Mouse (Mus musculus) stomach, postnatal 0 days (tissue): ENCODE measurements at regions not wholly inside any gene's neighbourhood (a gene's known extent, or its start where the extent isn't known, plus 50 kb on each side); places are given as distances from the start of the nearest gene placed in this dataset.

Source experiments
- CTCF ChIP-seq: IDR thresholded peaks from 2 replicates; pipeline ENCODE4 v1.5.1; 2016; ENCODE audit warnings: antibody characterized with exemption, low read depth, mild to moderate bottlenecking, moderate library complexity
- EP300 ChIP-seq: optimal IDR thresholded peaks from 2 replicates; pipeline ENCODE3; 2016; ENCODE audit warnings: antibody characterized with exemption

GRCm38 (mm10) chr16:51041311-51041710 is 450.4 kb upstream of the Ccdc54 start:
- no peak for TF ChIP-seq CTCF
- TF ChIP-seq EP300 = no peak
